Mouse (Mus musculus) gastrocnemius, adult 18-20 months (tissue): ENCODE results near the gene Fat3. TPM values are rescaled to one million over a fixed set of nuclear protein-coding genes. Genes with fewer than 3 reads are reported as not detected.

Source experiments
- DNase-seq: peaks from one replicate; pipeline ENCODE4 v3.0.0; 2021; ENCODE audit warnings: low spot score
- total RNA-seq, 2 experiments: library from RNA; stranded (reverse); gene quantifications; 2 replicates each; pipeline ENCODE4 v1.2.3; 2021

Gene Fat3
- total RNA-seq, 2 experiments from 2014 or later: 0.37 to 0.45 TPM

DNA sequence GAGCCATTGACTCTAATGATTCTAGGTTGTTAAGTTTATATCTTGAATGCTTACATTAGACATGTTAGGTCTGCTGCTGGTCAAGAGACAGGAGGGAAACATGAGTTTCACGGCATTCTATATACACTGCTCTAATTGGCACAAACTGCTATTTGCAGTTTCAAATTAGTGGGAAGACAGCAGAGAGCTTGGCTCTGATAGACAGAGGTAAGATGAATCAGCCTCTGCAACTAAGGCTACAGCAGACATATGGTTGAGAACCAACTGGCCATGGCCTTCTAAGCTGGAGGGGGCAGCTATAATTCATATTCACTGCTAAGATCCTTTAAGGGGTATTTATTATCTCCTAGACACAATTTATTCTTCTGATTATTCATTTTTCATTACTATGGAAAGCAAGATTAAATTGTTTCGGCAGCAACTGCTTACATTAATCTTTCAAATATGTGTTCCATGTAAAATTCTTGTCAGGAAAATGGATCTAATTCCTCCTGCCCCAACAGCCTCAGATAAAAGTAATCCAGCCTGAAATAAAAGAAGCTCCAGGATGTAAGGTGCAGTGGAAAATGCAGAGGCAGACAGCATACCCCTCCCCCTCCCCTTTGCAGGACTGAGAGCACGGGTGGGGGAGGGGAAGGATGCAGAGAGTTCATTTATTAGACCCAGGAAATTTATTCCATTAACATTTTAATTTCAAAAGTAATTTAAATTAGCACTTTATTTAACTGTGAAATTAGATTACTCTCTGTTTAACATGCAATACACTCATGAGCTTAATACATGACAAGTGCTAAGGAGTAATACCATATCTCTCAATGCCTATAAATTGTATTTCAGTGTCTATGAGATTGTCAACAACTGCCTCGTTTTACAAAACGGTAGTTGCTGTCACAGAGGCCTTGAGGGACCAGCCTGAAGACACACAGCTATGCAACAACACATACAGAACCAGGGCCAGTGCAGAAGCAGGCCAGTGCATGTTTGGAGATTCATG, 189.9 kb downstream of the Fat3 start:
- DNase-seq: no peak

GRCm38 (mm10) chr9:16310305-16310704, 190.8 kb downstream of the Fat3 start:
- no peak for DNase-seq

GRCm38 (mm10) chr9:16307789-16308188, 193.3 kb downstream of the Fat3 start:
- DNase-seq: no peak

DNA sequence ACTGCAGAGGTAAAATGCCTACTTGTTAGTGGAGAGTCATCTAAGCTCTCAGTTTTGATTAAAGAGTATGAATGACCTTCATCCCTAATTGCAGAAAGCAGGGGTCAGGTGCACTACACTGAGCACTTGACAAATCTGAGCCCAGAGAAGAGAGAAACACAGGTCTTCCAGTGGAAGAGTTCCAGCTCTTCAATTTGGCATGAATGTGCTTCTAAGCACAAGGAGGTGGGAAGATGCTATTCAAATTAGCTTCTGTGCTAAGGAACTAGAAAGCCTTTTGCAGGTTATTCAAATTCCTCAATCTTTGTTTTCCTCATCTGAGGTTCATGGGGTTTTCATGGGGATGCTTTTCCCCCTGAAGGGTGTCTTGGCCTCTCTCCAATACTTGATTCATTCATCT, 194.9 kb downstream of the Fat3 start:
- DNase-seq: no peak

DNA sequence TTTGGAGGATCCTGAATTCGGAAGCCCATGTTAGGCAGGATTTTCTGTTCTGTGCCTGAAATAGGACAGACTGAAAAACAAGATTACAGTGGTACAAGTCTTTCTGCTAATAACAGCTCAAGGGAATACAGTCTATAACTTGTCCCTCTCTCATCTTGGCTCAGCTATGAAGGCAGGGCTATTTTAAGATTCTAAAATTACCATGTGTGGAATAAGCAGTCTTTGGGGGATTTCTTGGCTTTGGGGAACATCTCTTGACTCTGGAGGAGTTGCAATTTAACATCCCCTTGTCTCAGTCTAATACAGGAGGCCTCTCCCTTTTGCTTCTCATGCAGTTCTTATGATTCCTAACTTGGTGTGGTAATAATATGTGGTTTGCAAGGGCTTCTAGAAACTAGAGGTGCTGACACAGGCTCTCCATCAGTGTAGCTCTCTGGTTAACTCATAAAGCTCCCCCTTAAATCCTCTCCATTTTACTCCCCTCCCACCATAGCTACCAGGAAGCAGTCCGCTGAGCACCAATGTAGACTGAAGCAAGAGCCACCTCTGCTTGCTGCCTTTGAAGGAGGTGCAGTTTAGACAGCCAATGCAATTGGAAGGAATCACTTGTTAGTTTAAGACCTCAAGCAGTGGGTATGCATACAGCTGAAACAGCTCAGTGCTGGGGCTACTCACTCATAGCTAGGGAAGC, 195.5 kb downstream of the Fat3 start:
- no peak for DNase-seq

- DNase-seq: no peak
Observed at GRCm38 (mm10) chr9:16304949-16305348, 196.1 kb downstream of the Fat3 start.

DNA sequence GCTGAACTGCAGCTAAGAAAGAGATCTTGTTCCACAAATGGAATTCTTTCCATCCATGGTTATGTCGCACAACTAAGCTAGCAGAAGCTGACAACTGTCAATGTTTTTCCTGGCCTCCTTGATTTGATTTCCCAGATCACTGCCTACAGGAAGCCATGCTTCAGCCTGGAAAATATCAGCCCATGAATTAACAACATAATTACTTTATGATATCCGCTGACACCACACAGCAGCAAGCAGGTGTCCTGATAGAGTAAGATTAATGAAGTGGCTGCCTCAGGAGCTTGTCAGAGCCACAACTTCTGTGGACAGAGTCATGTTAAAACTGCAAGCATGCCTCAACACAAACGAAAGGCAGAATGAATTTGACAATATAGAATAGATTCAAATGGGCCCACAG, 198.6 kb downstream of the Fat3 start:
- no peak for DNase-seq

DNA sequence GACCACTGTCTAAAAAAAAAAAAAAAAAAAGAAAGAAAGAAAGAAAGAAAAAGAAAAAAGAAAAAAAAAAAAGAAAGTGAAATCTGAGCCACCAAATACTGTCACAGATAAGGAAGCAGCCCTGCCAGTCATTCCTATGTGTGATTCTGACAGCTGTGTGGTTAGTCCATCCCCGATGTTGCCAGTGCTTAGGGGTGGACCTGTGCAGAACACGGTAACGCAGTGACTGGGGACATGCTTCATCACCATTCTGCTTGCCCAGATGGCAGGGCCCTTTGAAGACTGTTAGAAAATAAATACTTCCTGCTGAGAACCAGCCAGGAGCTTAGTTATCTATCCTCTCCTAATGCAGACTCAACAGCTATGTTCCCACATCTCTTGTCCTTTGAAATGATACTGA, 203.2 kb downstream of the Fat3 start:
- DNase-seq: no peak

GRCm38 (mm10) chr9:16293928-16294806, 206.9 kb downstream of the Fat3 start:
- DNase-seq: no peak

DNA sequence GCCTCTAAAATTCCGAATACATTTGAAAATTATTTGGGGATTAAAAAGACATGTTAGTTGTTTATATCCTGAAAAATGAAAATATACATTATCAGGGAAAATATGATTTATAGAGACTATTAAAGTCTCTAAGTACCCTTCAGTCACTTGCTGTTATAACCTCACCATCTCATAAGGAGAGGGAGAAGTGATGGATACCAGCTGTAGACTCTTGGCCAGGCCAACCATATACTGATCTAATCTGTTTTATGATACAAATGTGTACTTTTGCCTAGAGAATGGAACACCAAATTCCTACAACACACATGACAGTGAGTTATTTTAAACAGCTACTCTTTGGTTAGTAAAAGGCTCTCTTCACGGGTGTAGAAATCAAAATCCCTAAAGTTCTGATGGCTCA, 208.6 kb downstream of the Fat3 start:
- DNase-seq: no peak

DNA sequence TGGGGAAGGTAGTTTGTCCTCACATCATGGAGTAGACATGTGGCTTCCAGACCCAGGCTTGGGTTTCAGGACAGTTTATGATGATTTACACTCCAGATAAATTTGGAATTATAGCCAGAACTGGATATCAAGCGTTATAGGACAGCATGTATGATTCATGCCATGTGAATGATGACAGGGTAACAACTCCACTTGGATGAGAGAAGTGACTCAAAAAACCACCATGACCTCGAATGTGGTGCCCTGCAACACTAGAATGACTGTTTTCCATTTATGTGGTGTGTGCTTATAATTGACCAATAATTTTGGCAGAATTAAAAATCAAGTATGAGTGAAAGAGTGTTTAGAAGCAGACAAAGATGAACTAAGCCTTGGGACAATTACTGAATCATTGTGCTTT, 210.2 kb downstream of the Fat3 start:
- DNase-seq: no peak

GRCm38 (mm10) chr9:16283033-16283432, 218.1 kb downstream of the Fat3 start:
- no peak for DNase-seq

DNA sequence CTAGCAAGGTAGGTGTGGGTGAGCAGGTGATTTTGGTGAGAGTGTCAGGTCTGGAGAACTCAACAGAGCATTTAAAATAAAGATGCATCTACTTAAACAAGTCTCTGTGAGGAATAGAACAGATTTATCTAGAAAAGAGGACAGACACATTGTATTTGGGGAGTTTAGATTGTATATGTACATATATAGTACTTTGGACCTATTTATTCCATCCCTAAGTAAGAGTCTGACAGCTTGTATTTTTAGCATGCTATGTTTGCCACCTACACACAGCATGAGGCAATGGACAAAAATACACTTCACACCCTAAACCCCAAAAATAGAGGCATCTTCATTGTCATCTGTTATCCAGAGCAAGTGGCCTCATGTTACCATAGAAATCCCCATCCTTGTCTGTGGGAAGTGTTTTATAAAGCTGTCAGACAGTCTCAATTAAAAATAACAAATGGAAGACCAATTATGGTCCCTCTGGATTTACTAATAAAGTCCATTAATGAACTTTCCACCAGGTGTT, 218.7 kb downstream of the Fat3 start:
- DNase-seq: no peak

- no peak for DNase-seq
Observed at GRCm38 (mm10) chr9:16275589-16275988, 225.5 kb downstream of the Fat3 start.

- no peak for DNase-seq
Observed at GRCm38 (mm10) chr9:16274130-16274529, 227.0 kb downstream of the Fat3 start.

- no peak for DNase-seq
Observed at GRCm38 (mm10) chr9:16272810-16273209, 228.3 kb downstream of the Fat3 start.

DNA sequence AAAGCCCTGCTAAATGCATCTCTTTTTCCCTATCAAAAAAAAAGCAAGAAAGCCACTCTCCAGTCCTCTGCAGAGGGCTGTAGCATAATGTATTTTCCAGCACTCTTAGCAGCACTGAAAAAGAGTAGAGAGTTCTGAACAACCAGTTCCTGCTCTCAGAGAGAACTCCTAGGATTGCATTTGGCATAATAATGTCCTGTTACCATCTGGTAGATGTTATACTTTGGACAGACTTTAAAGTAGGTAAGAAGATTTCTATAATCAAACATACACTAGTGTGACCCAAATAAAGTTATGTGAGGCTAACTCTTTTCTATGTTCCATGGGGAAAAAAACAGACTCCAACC, 230.3 kb downstream of the Fat3 start:
- DNase-seq: no peak

GRCm38 (mm10) chr9:16270056-16270767, 230.9 kb downstream of the Fat3 start:
- no peak for DNase-seq

- DNase-seq: no peak
Observed at GRCm38 (mm10) chr9:16265519-16265918, 235.6 kb downstream of the Fat3 start.

DNA sequence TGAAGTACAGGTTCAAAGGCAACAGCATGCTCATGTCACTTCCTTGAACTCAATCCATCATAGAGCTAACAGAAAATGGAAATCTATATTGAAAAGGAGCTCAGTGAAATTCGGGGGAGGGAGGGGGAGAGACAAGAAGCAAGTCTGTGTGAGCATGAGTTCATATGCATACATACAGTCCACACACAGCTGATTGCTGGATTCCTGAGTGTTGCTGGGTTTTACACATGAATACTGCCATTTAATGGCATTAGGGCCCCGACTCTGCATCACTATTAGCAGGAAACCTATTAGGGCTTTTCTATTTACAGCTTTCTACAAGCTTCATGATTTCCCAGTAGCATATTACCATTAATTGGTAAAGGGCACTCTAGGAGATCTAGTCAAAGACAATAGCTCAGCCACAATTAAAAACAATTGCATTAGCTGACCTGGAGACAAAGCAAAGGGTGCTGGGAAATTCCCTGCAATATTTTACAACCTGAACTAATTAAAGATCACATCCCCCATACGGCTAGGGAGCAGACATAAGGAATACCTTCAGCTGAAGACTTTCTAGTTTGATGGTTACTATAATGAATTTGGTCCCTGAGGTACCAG, 243.7 kb downstream of the Fat3 start:
- DNase-seq: no peak
